Mouse (Mus musculus): ENCODE measurements around the gene Plekhd1. TPM values are rescaled to one million over a fixed set of nuclear protein-coding genes. Genes with fewer than 3 reads are reported as not detected.

Gene Plekhd1
- 1 to 10 TPM; 5.6 to 6.5 TPM for total RNA-seq (2021)
- long read RNA-seq, experiment 1, partial matches to known transcripts: 0 of 2 reads
- long read RNA-seq, experiment 1, other reads (novel, unspliced or antisense): 0 of 2 reads
- long read RNA-seq, experiment 2, transcript Plekhd1-201 (13 exons, 3,535 nt): major isoform, 7 of 8 reads
- long read RNA-seq, experiment 2, partial matches to known transcripts: 0 of 8 reads
- long read RNA-seq, experiment 2, other reads (novel, unspliced or antisense): 1 of 8 reads

GRCm38 (mm10) chr12:80692269-80692972 lies at the start of gene Plekhd1:
Gene Plekhd1 (plus strand): TSS chr12:80692591.
- peak within 1 kb of the TSS; percentile 58 for H3K4me3 ChIP-seq
- no peak for TF ChIP-seq CTCF (conservative IDR thresholded peaks at IDR 0.05)
- DNase-seq (ENCODE audit: low spot score in 2 of 2): peak; percentile 22 to 30
- H3K27ac ChIP-seq: peak within 1 kb of the TSS; percentile 46; the same call in 1 of the 2 replicates

GRCm38 (mm10) chr12:80642725-80643692 lies 49.4 kb upstream of the Plekhd1 start:
- DNase-seq (ENCODE audit: low spot score in 2 of 2): peak in 1 of 2 experiments; percentile 46
- Histone ChIP-seq H3K4me3 (peak overlapping the region; percentile 98), H3K27ac (peak overlapping the region; percentile 98)
- peak; percentile 74 for TF ChIP-seq CTCF (conservative IDR thresholded peaks at IDR 0.05)

GRCm38 (mm10) chr12:80643693-80644505 lies 48.5 kb upstream of the Plekhd1 start, which contains the start of the genes Slc39a9 and Erh:
Gene Slc39a9 (plus strand): TSS chr12:80643883.
Gene Erh (minus strand): TSS chr12:80644341.
- H3K27ac ChIP-seq: peak within 1 kb of the TSS; percentile 98
- peak; percentile 58 for TF ChIP-seq CTCF (conservative IDR thresholded peaks at IDR 0.05)
- DNase-seq (ENCODE audit: low spot score in 2 of 2): peak; percentile 92 to 94
- peak within 1 kb of the TSS; percentile 98 for H3K4me3 ChIP-seq

- DNase-seq (ENCODE audit: low spot score in 2 of 2): no peak
- TF ChIP-seq CTCF (conservative IDR thresholded peaks at IDR 0.05): no peak
- Histone ChIP-seq H3K4me3 (peak overlapping the region; percentile 98), H3K27ac (peak overlapping the region; percentile 98)
Observed at GRCm38 (mm10) chr12:80644506-80644868, 47.9 kb upstream of the Plekhd1 start.

- TF ChIP-seq CTCF (conservative IDR thresholded peaks at IDR 0.05): no peak
- DNase-seq (ENCODE audit: low spot score in 2 of 2): no peak
- Histone ChIP-seq H3K4me3 (peak overlapping the region; percentile 98; the same call in 1 of the 2 replicates), H3K27ac (no peak overlapping the region)
Observed at GRCm38 (mm10) chr12:80646377-80646776, 46.0 kb upstream of the Plekhd1 start.

- H3K27ac ChIP-seq: no peak overlapping the region
- TF ChIP-seq CTCF (conservative IDR thresholded peaks at IDR 0.05): no peak
- no peak overlapping the region for H3K4me3 ChIP-seq
- DNase-seq (ENCODE audit: low spot score in 2 of 2): peak in 1 of 2 experiments; percentile 11
Observed at GRCm38 (mm10) chr12:80653951-80654658, 38.3 kb upstream of the Plekhd1 start.

GRCm38 (mm10) chr12:80654659-80655025 lies 37.7 kb upstream of the Plekhd1 start:
- Histone ChIP-seq H3K27ac (no peak overlapping the region), H3K4me3 (no peak overlapping the region)
- no peak for DNase-seq (ENCODE audit: low spot score in 2 of 2)
- no peak for TF ChIP-seq CTCF (conservative IDR thresholded peaks at IDR 0.05)

- peak in 1 of 2 experiments; percentile 22 for DNase-seq (ENCODE audit: low spot score in 2 of 2)
- peak overlapping the region; percentile 0; the same call in 1 of the 2 replicates for H3K27ac ChIP-seq
- H3K4me3 ChIP-seq: no peak overlapping the region
- TF ChIP-seq CTCF (conservative IDR thresholded peaks at IDR 0.05): no peak
Observed at GRCm38 (mm10) chr12:80658661-80659060, 33.7 kb upstream of the Plekhd1 start.

- no peak for TF ChIP-seq CTCF (conservative IDR thresholded peaks at IDR 0.05)
Observed at GRCm38 (mm10) chr12:80662322-80662721, 30.1 kb upstream of the Plekhd1 start.

GRCm38 (mm10) chr12:80663935-80664334 lies 28.5 kb upstream of the Plekhd1 start:
- Histone ChIP-seq H3K27ac (no peak overlapping the region), H3K4me3 (no peak overlapping the region)
- no peak for TF ChIP-seq CTCF (conservative IDR thresholded peaks at IDR 0.05)
- no peak for DNase-seq (ENCODE audit: low spot score in 2 of 2)

More at GRCm38 (mm10) chr12:80662322-80662721, 30.1 kb upstream of the Plekhd1 start:
- no peak for DNase-seq (ENCODE audit: low spot score in 2 of 2)
- Histone ChIP-seq H3K4me3 (no peak overlapping the region), H3K27ac (no peak overlapping the region)

GRCm38 (mm10) chr12:80668391-80668790 lies 24.0 kb upstream of the Plekhd1 start:
- DNase-seq (ENCODE audit: low spot score in 2 of 2): no peak
- no peak for TF ChIP-seq CTCF (conservative IDR thresholded peaks at IDR 0.05)
- H3K4me3 ChIP-seq: no peak overlapping the region
- no peak overlapping the region for H3K27ac ChIP-seq

All from layer of hippocampus, adult 2 months (tissue).